Mouse (Mus musculus) gastrocnemius, adult 2 months (tissue): ENCODE measurements around the gene Tph2. TPM values are rescaled to one million over a fixed set of nuclear protein-coding genes. Genes with fewer than 3 reads are reported as not detected.

ENCODE experiments used
- DNase-seq: peaks from one replicate; pipeline ENCODE4 v3.0.0; 2022
- H3K27ac ChIP-seq: fragments of 200-600 bp; 2 replicates; pipeline ENCODE4 v1.8.1; 2022; ENCODE audit warnings: mild to moderate bottlenecking
- H3K4me3 ChIP-seq: fragments of 200-600 bp; 2 replicates; pipeline ENCODE4 v1.8.1; 2022; ENCODE audit warnings: mild to moderate bottlenecking, moderate library complexity
- CTCF ChIP-seq: fragments of 200-600 bp; IDR thresholded peaks from 2 replicates; pipeline ENCODE4 v1.8.1; 2022; ENCODE audit warnings: antibody characterized with exemption, mild to moderate bottlenecking, moderate library complexity
- intact Hi-C: fragments of 180-260 bp; cut with DNase I; formaldehyde crosslinking; loops from one replicate; pipeline ENCODE4 v1.15.1; 2025
- total RNA-seq, 2 experiments: library from RNA; stranded (reverse); gene quantifications; 2 replicates each; pipeline ENCODE4 v1.2.3; 2021

Tph2 gene
- total RNA-seq, 2 experiments from 2014 or later = not detected

- Histone ChIP-seq H3K4me3 (no peak overlapping the region), H3K27ac (no peak overlapping the region)
- no peak for TF ChIP-seq CTCF
- DNase-seq = no peak
- intact Hi-C loops = no loop called here
Observed at GRCm38 (mm10) chr10:115173336-115173735, 11.5 kb downstream of the Tph2 start.

GRCm38 (mm10) chr10:115171351-115171818, 13.4 kb downstream of the Tph2 start:
- H3K27ac ChIP-seq = no peak overlapping the region
- H3K4me3 ChIP-seq = no peak overlapping the region
- DNase-seq = no peak
- no peak for TF ChIP-seq CTCF
- intact Hi-C loops = no loop called here

- DNase-seq = no peak
- intact Hi-C loops = no loop called here
- TF ChIP-seq CTCF = no peak
- Histone ChIP-seq H3K4me3 (no peak overlapping the region), H3K27ac (no peak overlapping the region)
Observed at GRCm38 (mm10) chr10:115170496-115171350, 14.1 kb downstream of the Tph2 start.

- DNase-seq = no peak
- Histone ChIP-seq H3K4me3 (no peak overlapping the region), H3K27ac (no peak overlapping the region)
- intact Hi-C loops = no loop called here
- no peak for TF ChIP-seq CTCF
Observed at GRCm38 (mm10) chr10:115169410-115169809, 15.4 kb downstream of the Tph2 start.

GRCm38 (mm10) chr10:115160289-115160688, 24.5 kb downstream of the Tph2 start:
- no peak overlapping the region for H3K27ac ChIP-seq
- TF ChIP-seq CTCF = no peak
- intact Hi-C loops = no loop called here
- no peak overlapping the region for H3K4me3 ChIP-seq
- DNase-seq = no peak

- no peak for DNase-seq
- peak; percentile 45 for TF ChIP-seq CTCF
- intact Hi-C loops = no loop called here
- H3K4me3 ChIP-seq = no peak overlapping the region
- H3K27ac ChIP-seq = no peak overlapping the region
Observed at GRCm38 (mm10) chr10:115147308-115147707, 37.5 kb downstream of the Tph2 start.

GRCm38 (mm10) chr10:115146257-115146898, 38.4 kb downstream of the Tph2 start:
- intact Hi-C loops = no loop called here
- no peak overlapping the region for H3K4me3 ChIP-seq

GRCm38 (mm10) chr10:115144542-115144941, 40.3 kb downstream of the Tph2 start:
- intact Hi-C loops = no loop called here
- no peak overlapping the region for H3K4me3 ChIP-seq

More at GRCm38 (mm10) chr10:115146257-115146898, 38.4 kb downstream of the Tph2 start:
- no peak for TF ChIP-seq CTCF
- no peak overlapping the region for H3K27ac ChIP-seq
- DNase-seq = no peak

GRCm38 (mm10) chr10:115143641-115144040, 41.2 kb downstream of the Tph2 start:
- no peak for TF ChIP-seq CTCF
- DNase-seq = no peak
- intact Hi-C loops = no loop called here
- Histone ChIP-seq H3K4me3 (no peak overlapping the region), H3K27ac (no peak overlapping the region)

More at GRCm38 (mm10) chr10:115144542-115144941, 40.3 kb downstream of the Tph2 start:
- TF ChIP-seq CTCF = no peak
- DNase-seq = no peak
- no peak overlapping the region for H3K27ac ChIP-seq

- DNase-seq = no peak
- intact Hi-C loops = no loop called here
- no peak for TF ChIP-seq CTCF
Observed at GRCm38 (mm10) chr10:115137016-115137415, 47.8 kb downstream of the Tph2 start.

GRCm38 (mm10) chr10:115127907-115128306, 56.9 kb downstream of the Tph2 start:
- H3K4me3 ChIP-seq = no peak overlapping the region
- TF ChIP-seq CTCF = no peak
- H3K27ac ChIP-seq = no peak overlapping the region
- intact Hi-C loops = no loop called here
- DNase-seq = no peak

More at GRCm38 (mm10) chr10:115137016-115137415, 47.8 kb downstream of the Tph2 start:
- no peak overlapping the region for H3K27ac ChIP-seq
- H3K4me3 ChIP-seq = no peak overlapping the region

- Histone ChIP-seq H3K4me3 (no peak overlapping the region), H3K27ac (no peak overlapping the region)
- intact Hi-C loops = no loop called here
- no peak for DNase-seq
- no peak for TF ChIP-seq CTCF
Observed at GRCm38 (mm10) chr10:115125550-115125949, 59.3 kb downstream of the Tph2 start.

- Histone ChIP-seq H3K27ac (no peak overlapping the region), H3K4me3 (no peak overlapping the region)
- intact Hi-C loops = no loop called here
- TF ChIP-seq CTCF = no peak
- DNase-seq = no peak
Observed at GRCm38 (mm10) chr10:115125027-115125426, 59.8 kb downstream of the Tph2 start.
